Mouse (Mus musculus) stomach, postnatal 0 days (tissue): ENCODE data around the gene Rbbp8nl.
A peak's percentile ranks its signal among the peaks of the same experiment; 100 is the strongest.

Source experiments
- CTCF ChIP-seq: IDR thresholded peaks from 2 replicates; pipeline ENCODE4 v1.5.1; 2016; ENCODE audit warnings: antibody characterized with exemption, low read depth, mild to moderate bottlenecking, moderate library complexity
- EP300 ChIP-seq: optimal IDR thresholded peaks from 2 replicates; pipeline ENCODE3; 2016; ENCODE audit warnings: antibody characterized with exemption

DNA sequence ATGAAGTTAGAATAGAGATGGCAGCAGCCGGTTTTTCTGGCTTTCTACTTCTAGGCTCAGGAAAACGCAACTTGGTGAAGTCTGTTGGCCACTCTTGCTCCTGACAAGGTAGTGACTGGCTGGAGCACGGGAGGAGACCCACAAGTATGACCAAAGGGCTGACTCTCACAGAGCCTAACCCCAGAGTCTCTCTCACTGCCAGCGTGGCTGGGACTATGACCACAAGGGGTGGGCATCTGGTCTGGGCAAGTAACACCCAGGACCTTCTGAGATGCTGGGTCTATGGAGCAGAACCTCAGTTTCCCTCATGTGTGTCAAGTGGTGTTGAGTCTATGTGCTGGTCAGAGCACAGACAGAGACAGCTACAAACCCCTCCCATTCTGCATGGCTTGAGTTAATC is 13.3 kb downstream of the Rbbp8nl start:
- TF ChIP-seq CTCF (0 out of 2 replicates have a peak, but pooled peaks have one; percentile 4), EP300 (no peak)
